Mouse (Mus musculus) E14TG2a.4 (cell line): Measurements from ENCODE around the gene Ttn.

Source experiments
- H3K27me3 ChIP-seq: 2 replicates; pipeline ENCODE4 v1.6.1; 2014; ENCODE audit warnings: low read length, control low read depth; ENCODE audit not compliant: insufficient read depth
- H3K36me3 ChIP-seq: 2 replicates; pipeline ENCODE4 v1.6.1; 2014; ENCODE audit warnings: low read length, control low read depth; ENCODE audit not compliant: insufficient read depth
- H3K4me1 ChIP-seq: replicated peaks from 2 replicates; pipeline ENCODE4 v1.6.1; 2014; ENCODE audit warnings: low read depth, low read length, control low read depth
- H3K4me3 ChIP-seq: replicated peaks from 2 replicates; pipeline ENCODE4 v1.5.1; 2014; ENCODE audit warnings: mild to moderate bottlenecking, low read length
- H3K9me3 ChIP-seq: 2 replicates; pipeline ENCODE4 v1.6.1; 2014; ENCODE audit warnings: low read length, control low read depth
- CTCF ChIP-seq: conservative IDR thresholded peaks from 2 replicates; pipeline ENCODE4 v1.5.1; 2014; ENCODE audit warnings: low read length
- NANOG ChIP-seq: IDR thresholded peaks from 2 replicates; pipeline ENCODE4 v1.6.1; 2014; ENCODE audit warnings: borderline replicate concordance, low read length, mixed read lengths
- POU5F1 ChIP-seq: IDR thresholded peaks from 2 replicates; pipeline ENCODE4 v1.6.1; 2014; ENCODE audit warnings: low read length, borderline replicate concordance

The Ttn gene

DNA sequence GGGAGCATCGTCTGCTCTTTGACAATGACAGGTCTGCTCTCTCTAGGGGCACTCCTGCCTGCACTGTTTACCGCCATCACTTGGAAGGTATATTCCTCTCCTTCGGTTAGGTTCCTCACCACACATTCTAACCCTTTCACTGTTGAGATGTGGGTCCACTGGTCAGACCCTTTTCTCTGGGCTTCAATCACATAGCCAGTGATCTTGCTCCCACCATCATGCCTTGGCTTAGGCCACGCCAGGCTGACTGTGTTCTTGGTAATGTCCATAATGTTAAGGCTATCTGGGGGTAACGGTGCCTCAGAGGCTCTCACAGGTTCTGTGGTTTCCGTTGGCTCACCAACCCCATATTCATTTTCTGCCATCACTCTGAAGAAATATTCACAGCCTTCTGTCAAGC lies 230.4 kb downstream of the Ttn start:
- no peaks in the 10 kb centered on the region for H3K27me3 ChIP-seq
- no peak for TF ChIP-seq CTCF
- TF ChIP-seq POU5F1: no peak
- no peak for TF ChIP-seq NANOG
- H3K4me3 ChIP-seq: no peak overlapping the region
- H3K36me3 ChIP-seq: peaks cover 95% of the 10 kb centered on the region
- no peaks in the 10 kb centered on the region for H3K4me1 ChIP-seq
- peaks cover 18% of the 10 kb centered on the region for H3K9me3 ChIP-seq

DNA sequence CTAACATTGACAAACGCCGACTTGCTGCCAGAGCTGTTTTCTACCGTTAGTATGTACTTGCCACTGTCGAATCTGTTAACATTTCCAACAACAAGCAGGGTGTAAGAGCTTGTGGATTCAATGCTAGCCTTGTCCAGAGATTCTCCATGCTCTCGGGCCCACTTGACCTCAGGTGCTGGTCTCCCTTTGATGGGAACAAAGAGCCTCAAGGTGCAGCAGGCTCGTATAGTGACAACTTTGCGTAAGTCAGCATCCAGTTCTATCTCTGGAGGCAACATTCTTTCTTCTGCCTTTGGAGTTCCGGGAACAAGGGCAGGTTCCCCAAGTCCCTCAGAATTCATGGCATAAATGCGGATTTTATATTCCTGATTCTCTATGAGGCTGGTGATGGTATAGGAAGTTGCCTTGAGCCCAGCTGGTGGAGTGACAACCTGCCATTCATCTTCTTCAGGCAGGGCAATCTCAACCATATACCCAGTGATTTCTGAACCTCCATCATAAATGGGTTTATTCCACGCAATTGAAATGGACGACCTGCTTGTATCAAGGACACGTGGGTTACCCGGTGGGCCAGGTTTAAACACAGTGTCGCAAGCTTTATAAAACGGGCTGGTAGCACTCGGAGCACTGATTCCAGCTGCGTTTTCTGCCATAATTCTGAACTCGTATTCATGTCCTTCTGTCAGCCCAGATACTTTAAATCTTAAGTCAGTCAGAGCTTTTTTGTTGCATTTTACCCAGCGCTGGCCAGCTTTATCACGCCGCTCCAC lies 232.8 kb downstream of the Ttn start:
- H3K4me1 ChIP-seq: no peaks in the 10 kb centered on the region
- no peak overlapping the region for H3K4me3 ChIP-seq
- peaks cover 43% of the 10 kb centered on the region for H3K9me3 ChIP-seq
- TF ChIP-seq NANOG (no peak), POU5F1 (no peak), CTCF (no peak)
- H3K27me3 ChIP-seq: no peaks in the 10 kb centered on the region
- H3K36me3 ChIP-seq: peaks cover 99% of the 10 kb centered on the region

DNA sequence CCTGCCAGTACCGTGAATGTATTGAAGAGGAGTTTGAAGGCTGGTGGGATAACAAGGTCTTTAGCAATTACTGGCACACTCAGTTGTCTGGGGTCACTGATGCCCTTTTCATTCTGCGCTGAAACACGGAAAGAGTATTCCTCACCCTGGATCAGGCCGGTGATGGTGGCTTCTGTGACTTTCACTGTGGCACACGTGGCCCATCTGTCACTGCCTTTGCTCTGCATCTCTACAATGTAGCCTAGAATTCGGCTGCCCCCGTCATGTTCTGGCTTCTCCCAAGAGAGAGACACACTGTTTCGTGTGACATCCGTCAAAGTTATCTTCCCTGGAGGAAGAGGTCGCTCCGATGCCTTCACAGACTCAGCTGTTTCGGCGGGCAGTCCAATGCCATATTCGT lies 233.7 kb downstream of the Ttn start:
- H3K36me3 ChIP-seq: peaks cover 99% of the 10 kb centered on the region
- H3K27me3 ChIP-seq: no peaks in the 10 kb centered on the region
- TF ChIP-seq CTCF (no peak), NANOG (no peak), POU5F1 (no peak)
- H3K4me1 ChIP-seq: no peaks in the 10 kb centered on the region
- no peak overlapping the region for H3K4me3 ChIP-seq
- peaks cover 51% of the 10 kb centered on the region for H3K9me3 ChIP-seq

DNA sequence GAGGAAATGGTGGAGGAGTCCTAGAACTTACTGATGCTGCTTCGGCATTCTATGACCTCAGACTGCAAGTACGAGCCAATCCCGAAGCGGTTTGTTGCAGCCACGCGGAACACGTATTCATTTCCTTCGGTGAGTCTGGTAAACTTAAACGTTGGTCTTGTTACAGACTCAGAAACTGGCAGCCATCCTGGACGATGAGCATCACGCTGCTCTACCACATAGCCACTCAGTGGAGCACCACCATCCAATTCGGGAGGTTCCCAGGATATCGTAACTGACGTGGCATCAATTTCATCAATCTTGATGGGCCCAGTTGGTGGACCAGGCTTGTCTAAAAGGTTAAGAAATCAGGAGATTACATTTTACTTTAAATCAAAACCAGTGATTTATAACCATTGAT lies 262.7 kb downstream of the Ttn start:
- Histone ChIP-seq H3K27me3 (no peaks in the 10 kb centered on the region), H3K36me3 (peaks cover 96% of the 10 kb centered on the region), H3K4me1 (no peaks in the 10 kb centered on the region), H3K4me3 (no peak overlapping the region), H3K9me3 (no peaks in the 10 kb centered on the region)
- TF ChIP-seq CTCF (no peak), NANOG (no peak), POU5F1 (no peak)

DNA sequence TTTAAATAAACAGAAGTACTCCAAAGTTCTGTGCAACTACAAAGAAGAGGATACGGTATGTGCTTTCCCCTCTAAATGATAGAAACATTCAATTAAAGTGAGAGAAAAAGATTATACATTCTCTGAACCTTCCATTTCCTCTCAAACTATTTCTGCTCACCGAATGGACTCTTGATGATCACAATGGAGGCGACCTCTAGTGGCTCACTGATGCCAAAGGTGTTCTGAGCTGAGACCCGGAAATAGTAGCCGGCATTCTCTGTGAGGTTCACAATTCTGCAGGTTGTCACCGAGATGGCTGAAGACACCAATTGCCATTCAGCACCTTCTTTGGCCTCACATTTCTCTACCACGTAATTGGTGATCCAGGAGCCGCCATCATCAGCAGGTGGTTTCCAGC lies 267.4 kb downstream of the Ttn start:
- Histone ChIP-seq H3K27me3 (no peaks in the 10 kb centered on the region), H3K9me3 (peaks cover 3% of the 10 kb centered on the region), H3K4me3 (no peak overlapping the region), H3K4me1 (peaks cover 8% of the 10 kb centered on the region; the same call in 1 of the 2 replicates), H3K36me3 (peaks cover 99% of the 10 kb centered on the region)
- TF ChIP-seq CTCF (peak; percentile 70), NANOG (no peak), POU5F1 (no peak)

DNA sequence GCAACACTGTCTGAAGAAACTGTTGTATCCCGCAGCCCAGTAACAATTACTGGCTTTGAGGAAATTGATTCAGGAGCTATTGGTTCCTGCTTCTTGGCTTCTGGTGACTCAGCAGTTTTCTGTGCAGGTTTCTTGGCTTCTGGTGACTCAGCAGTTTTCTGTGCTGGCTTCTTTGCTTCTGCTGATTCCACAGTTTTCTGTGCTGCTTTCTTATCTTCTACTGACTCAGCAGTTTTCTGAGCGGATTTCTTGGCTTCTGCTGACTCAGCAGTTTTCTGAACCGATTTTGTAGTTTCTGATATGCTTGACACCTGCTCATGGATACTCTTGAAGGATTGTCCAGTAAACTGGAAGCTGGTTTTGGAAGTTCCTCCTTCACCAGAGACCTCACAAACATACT lies 273.8 kb downstream of the Ttn start:
- Histone ChIP-seq H3K4me1 (peaks cover 22% of the 10 kb centered on the region), H3K4me3 (no peak overlapping the region), H3K36me3 (peaks cover 94% of the 10 kb centered on the region), H3K9me3 (peaks cover 3% of the 10 kb centered on the region), H3K27me3 (no peaks in the 10 kb centered on the region)
- no peak for TF ChIP-seq POU5F1
- no peak for TF ChIP-seq CTCF
- TF ChIP-seq NANOG: no peak

DNA sequence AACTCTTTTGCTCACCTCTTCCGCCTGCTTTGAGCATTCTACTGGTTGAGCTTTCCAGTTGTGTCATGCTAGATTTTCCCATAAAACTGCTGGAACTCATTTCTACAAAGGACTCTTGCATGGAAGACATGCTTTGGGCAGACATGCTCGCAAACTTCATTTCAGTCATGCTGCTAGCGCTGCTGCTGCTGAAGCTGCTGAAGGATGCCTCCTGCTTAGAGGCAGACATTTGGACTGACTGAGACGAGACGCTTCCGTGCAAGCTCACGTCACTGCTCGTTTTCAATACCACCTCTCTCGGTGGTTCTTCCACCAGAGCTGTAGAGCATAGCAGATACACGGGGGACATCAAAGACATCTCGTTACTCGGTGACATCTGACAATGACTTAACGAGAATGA lies 276.7 kb downstream of the Ttn start:
- TF ChIP-seq CTCF: no peak
- no peaks in the 10 kb centered on the region for H3K27me3 ChIP-seq
- peaks cover 14% of the 10 kb centered on the region for H3K4me1 ChIP-seq
- H3K36me3 ChIP-seq: peaks cover 91% of the 10 kb centered on the region
- no peaks in the 10 kb centered on the region for H3K9me3 ChIP-seq
- H3K4me3 ChIP-seq: no peak overlapping the region

DNA sequence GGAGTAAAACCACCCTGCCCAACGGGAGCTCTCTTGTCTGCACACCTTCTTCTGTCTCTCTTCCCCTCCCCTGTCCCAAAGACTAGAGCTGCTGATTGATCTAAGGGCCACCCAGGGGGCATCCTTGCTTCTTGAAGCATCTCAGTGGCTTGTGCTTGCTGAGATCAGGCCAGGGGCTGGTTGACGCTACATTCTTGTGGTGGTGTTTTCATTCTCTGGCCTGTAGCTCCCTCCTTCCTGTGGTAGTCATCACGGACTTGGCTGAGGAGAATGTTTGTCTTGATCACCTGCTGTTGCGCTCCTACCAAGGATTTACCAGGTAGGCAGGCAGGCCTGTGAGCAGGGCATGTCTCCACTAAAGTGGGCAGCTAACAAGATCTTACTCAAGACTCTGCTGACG lies 279.6 kb downstream of the Ttn start:
- no peaks in the 10 kb centered on the region for H3K9me3 ChIP-seq
- no peak for TF ChIP-seq POU5F1
- no peak for TF ChIP-seq CTCF
- TF ChIP-seq NANOG: no peak
- no peaks in the 10 kb centered on the region for H3K27me3 ChIP-seq
- H3K36me3 ChIP-seq: peaks cover 82% of the 10 kb centered on the region
- H3K4me3 ChIP-seq: no peak overlapping the region
- peaks cover 26% of the 10 kb centered on the region for H3K4me1 ChIP-seq

DNA sequence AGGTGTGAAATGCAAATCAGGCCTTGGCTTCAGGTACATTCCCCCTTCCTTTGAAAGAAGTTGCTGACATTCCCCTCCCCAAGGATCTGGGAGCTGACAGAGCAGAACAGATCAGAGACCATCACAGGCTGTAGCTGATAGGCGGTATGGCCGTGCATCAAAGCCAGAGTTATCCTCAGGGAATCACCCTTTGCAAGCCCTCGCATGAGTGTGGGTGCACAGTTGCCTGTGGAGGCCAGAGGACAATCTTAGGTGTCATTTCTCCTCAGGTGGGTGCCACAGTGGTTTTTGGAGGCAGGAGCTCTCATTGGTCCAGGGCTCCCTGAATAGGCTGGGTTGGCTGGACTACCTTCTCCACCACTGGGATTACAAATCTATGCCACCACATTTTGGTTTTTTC lies 280.2 kb downstream of the Ttn start:
- no peak for TF ChIP-seq POU5F1
- TF ChIP-seq NANOG: no peak
- TF ChIP-seq CTCF: no peak
- Histone ChIP-seq H3K4me3 (no peak overlapping the region), H3K4me1 (peaks cover 32% of the 10 kb centered on the region), H3K27me3 (no peaks in the 10 kb centered on the region), H3K9me3 (no peaks in the 10 kb centered on the region), H3K36me3 (peaks cover 81% of the 10 kb centered on the region)
